Comparison of ENCODE assay signal across 9 mouse cellular contexts in the genomic region with DNA sequence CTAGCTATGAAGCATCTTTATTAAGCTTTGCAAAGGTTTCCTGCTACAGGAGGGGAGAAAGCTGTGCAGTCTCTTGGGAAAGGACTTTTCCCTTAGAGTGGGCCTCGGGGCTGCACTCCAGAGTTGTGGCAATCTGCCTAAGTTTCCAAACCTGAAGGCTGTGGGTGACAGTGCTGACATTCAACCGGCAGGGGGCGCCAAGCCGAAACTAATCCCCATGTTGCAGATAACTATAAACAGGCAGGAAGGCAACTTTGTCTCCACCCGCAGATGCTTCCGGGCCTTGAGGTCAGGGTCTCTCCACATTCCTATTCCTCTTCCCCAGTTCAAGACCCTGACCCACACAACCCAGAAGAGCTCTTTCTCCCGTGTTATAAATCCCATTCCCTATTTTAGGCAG.
A peak's percentile ranks its signal among the peaks of the same experiment; 100 is the strongest.
DNase-seq lines count a peak whose midpoint lies in the region; ATAC-seq and TF ChIP-seq lines count a peak whose summit lies in the region.
"Had no signal": no experiment of that assay in that cellular context is flagged by ENCODE, and none has a peak within 500 bp of the region (broad histone marks: within the 10 kb centered on the region; RNA-seq: fewer than 3 reads in every experiment).

No protein-coding gene starts in this region.

- intact Hi-C loops in left cerebral cortex, postnatal 4 days (cut with DNase I) = no loop called here

- TF ChIP-seq POLR2A in kidney, adult 2 months (IDR thresholded peaks at IDR 0.05; ENCODE audit: low read depth, low read length) = no peak
- no peak for TF ChIP-seq POLR2A in bone marrow macrophage, adult 2 months (IDR thresholded peaks at IDR 0.05; ENCODE audit: borderline replicate concordance, low read depth, low read length)
- TF ChIP-seq POLR2A in olfactory bulb, adult 2 months (IDR thresholded peaks at IDR 0.05; ENCODE audit: insufficient read depth, low read depth, low read length) = no peak

- H3K27ac ChIP-seq in kidney, adult 2 months (ENCODE audit: insufficient read depth, low read depth, low read length) = no peak overlapping the region
- H3K27ac ChIP-seq in kidney, embryonic 15.5 days = no peak overlapping the region
- H3K27ac ChIP-seq in ES-E14 (ENCODE audit: insufficient read depth, low read depth, low read length, poor library complexity, severe bottlenecking) = no peak overlapping the region
- no peak overlapping the region for H3K27ac ChIP-seq in bone marrow macrophage, adult 2 months (ENCODE audit: insufficient read depth, low read depth, low read length)
- H3K27ac ChIP-seq in olfactory bulb, adult 2 months (ENCODE audit: insufficient read depth, low read depth, low read length) = no peak overlapping the region
- H3K27ac ChIP-seq: midbrain, embryonic 12.5 days had no signal

- no peaks in the 10 kb centered on the region for H3K9me3 ChIP-seq in kidney, embryonic 15.5 days (replicated peaks)
- no peaks in the 10 kb centered on the region for H3K9me3 ChIP-seq in ES-E14 (ENCODE audit: control insufficient read depth, insufficient read depth, low read depth, low read length)
- H3K9me3 ChIP-seq: midbrain, embryonic 12.5 days had no signal

- no peak overlapping the region for H3K9ac ChIP-seq in kidney, embryonic 15.5 days
- no peak overlapping the region for H3K9ac ChIP-seq in ES-E14 (ENCODE audit: insufficient read depth, low read depth, low read length, poor library complexity, severe bottlenecking)
- H3K9ac ChIP-seq: midbrain, embryonic 12.5 days had no signal

- H3K27me3 ChIP-seq in kidney, adult 2 months (replicated peaks; ENCODE audit: control insufficient read depth, insufficient read depth, low read length) = no peaks in the 10 kb centered on the region
- H3K27me3 ChIP-seq in kidney, embryonic 15.5 days = no peaks in the 10 kb centered on the region
- H3K27me3 ChIP-seq: midbrain, embryonic 12.5 days had no signal

- no peaks in the 10 kb centered on the region for H3K36me3 ChIP-seq in kidney, adult 2 months (ENCODE audit: control insufficient read depth, insufficient read depth, low read length)
- peaks cover 20% of the 10 kb centered on the region; the same call in 1 of the 2 replicates for H3K36me3 ChIP-seq in kidney, embryonic 15.5 days
- H3K36me3 ChIP-seq in ES-E14 (ENCODE audit: control insufficient read depth, insufficient read depth, low read length, poor library complexity, severe bottlenecking) = no peaks in the 10 kb centered on the region

- ATAC-seq in kidney, embryonic 15.5 days (replicated peaks; ENCODE audit: low FRiP score) = no peak
- peak; percentile 71 for ATAC-seq in erythroblast, adult 5-6 weeks (replicated peaks; ENCODE audit: low FRiP score, poor library complexity, severe bottlenecking)

- no peaks in the 10 kb centered on the region for H3K4me1 ChIP-seq in kidney, adult 2 months (ENCODE audit: control insufficient read depth, insufficient read depth, low read length)
- H3K4me1 ChIP-seq in kidney, embryonic 15.5 days = no peaks in the 10 kb centered on the region
- H3K4me1 ChIP-seq in ES-E14 (ENCODE audit: control insufficient read depth in 2 of 2, insufficient read depth in 2 of 2, low read length in 2 of 2, poor library complexity in 1 of 2) = no peaks in the 10 kb centered on the region
- H3K4me1 ChIP-seq in bone marrow macrophage, adult 2 months (ENCODE audit: control insufficient read depth, insufficient read depth, low read length) = no peaks in the 10 kb centered on the region
- peaks cover 2% of the 10 kb centered on the region; the same call in 1 of the 2 replicates for H3K4me1 ChIP-seq in olfactory bulb, adult 2 months (ENCODE audit: control insufficient read depth, insufficient read depth, low read length)
- H3K4me1 ChIP-seq: midbrain, embryonic 12.5 days had no signal

- DNase-seq in kidney, adult 2 months = peak; percentile 45
- peak; percentile 62 for DNase-seq in ES-E14 (ENCODE audit: low read depth, low spot score)
- peak; percentile 57 for DNase-seq in left cerebral cortex, postnatal 4 days
- peak; percentile 5 for DNase-seq in yolk sac, embryonic 10.5 days (ENCODE audit: low spot score)

- H3K4me2 ChIP-seq in kidney, embryonic 15.5 days = no peak overlapping the region
- H3K4me2 ChIP-seq: midbrain, embryonic 12.5 days had no signal

- no peak overlapping the region for H3K4me3 ChIP-seq in kidney, adult 2 months (ENCODE audit: insufficient read depth, low read depth, low read length)
- H3K4me3 ChIP-seq in kidney, embryonic 15.5 days (replicated peaks) = no peak overlapping the region
- H3K4me3 ChIP-seq in ES-E14 (ENCODE audit: insufficient read depth in 1 of 2, low read depth in 1 of 2, low read length in 2 of 2, poor library complexity in 1 of 2, severe bottlenecking in 1 of 2) = no peak overlapping the region
- H3K4me3 ChIP-seq in bone marrow macrophage, adult 2 months (ENCODE audit: insufficient read depth, low read length) = no peak overlapping the region
- no peak overlapping the region for H3K4me3 ChIP-seq in olfactory bulb, adult 2 months (ENCODE audit: insufficient read depth, low read depth, low read length)
- H3K4me3 ChIP-seq: midbrain, embryonic 12.5 days had no signal

- TF ChIP-seq CTCF in kidney, adult 2 months (conservative IDR thresholded peaks at IDR 0.05; ENCODE audit: insufficient read depth, insufficient read length, low read depth, low read length) = peak; percentile 63
- peak; percentile 83 for TF ChIP-seq CTCF in bone marrow macrophage, adult 2 months (IDR thresholded peaks at IDR 0.05; ENCODE audit: low read depth, low read length)
- TF ChIP-seq CTCF in olfactory bulb, adult 2 months (IDR thresholded peaks at IDR 0.05; ENCODE audit: insufficient read depth, low read depth, low read length) = peak; percentile 58; the same call in 1 of the 2 replicates

- in situ Hi-C loops in ES-E14 (cut with MboI; ENCODE audit: low sequenced_read_pairs in 2 of 2, unreplicated experiment in 2 of 2) = no loop called here

- WGBS in kidney, adult 2 months = 48% methylated on average over 7 of the region's 7 CpGs
- 51% methylated on average over 7 of the region's 7 CpGs for WGBS in kidney, embryonic 15.5 days
- WGBS in olfactory bulb, adult 2 months = 44% methylated on average over 7 of the region's 7 CpGs

TF ChIP-seq in ES-E14, 5 proteins besides CTCF, POLR2A, EP300 and RAD21:
- no peak for TF ChIP-seq MAFK (IDR thresholded peaks at IDR 0.05; ENCODE audit: insufficient read depth, low read depth, low read length)
- no peak for TF ChIP-seq ZC3H11A (IDR thresholded peaks at IDR 0.05; ENCODE audit: borderline replicate concordance, low read depth, low read length)
- TF ChIP-seq CHD2 (IDR thresholded peaks at IDR 0.05; ENCODE audit: low read depth, low read length) = no peak
- no peak for TF ChIP-seq HCFC1 (IDR thresholded peaks at IDR 0.05; ENCODE audit: borderline replicate concordance, insufficient read depth, low read length)
- TF ChIP-seq ZNF384 (IDR thresholded peaks at IDR 0.05; ENCODE audit: low read depth, low read length) = no peak

Comparison
In these comparisons a context has a peak if more than half of its experiments do, and no peak if none do; other contexts are left out.
1. DNase-seq: peak in every context shown above with its lines; median percentile 62 in ES-E14; 57 in left cerebral cortex, postnatal 4 days; 45 in kidney, adult 2 months; 5 in yolk sac, embryonic 10.5 days.